In genomic region chr16:48973548-48973947, GRCm38 (mm10) we compare ENCODE assay signal across 11 mouse cellular contexts. TPM values are rescaled to one million over a fixed set of nuclear protein-coding genes. Genes with fewer than 3 reads are reported as not detected.
DNase-seq lines count a peak whose midpoint lies in the region; ATAC-seq and TF ChIP-seq lines count a peak whose summit lies in the region.
"Had no signal": no experiment of that assay in that cellular context is flagged by ENCODE, and none has a peak within 500 bp of the region (broad histone marks: within the 10 kb centered on the region; RNA-seq: fewer than 3 reads in every experiment).

No protein-coding gene starts in this region.

- no peaks in the 10 kb centered on the region for H3K9me3 ChIP-seq in E14TG2a.4 (ENCODE audit: low read length)
- H3K9me3 ChIP-seq in embryonic facial prominence, embryonic 14.5 days (ENCODE audit: control insufficient read depth, low read length) = no peaks in the 10 kb centered on the region
- no peaks in the 10 kb centered on the region for H3K9me3 ChIP-seq in kidney, embryonic 14.5 days (ENCODE audit: control insufficient read depth, low read length)
- H3K9me3 ChIP-seq: limb, embryonic 12.5 days; midbrain, embryonic 12.5 days had no signal

- no peaks in the 10 kb centered on the region for H3K27me3 ChIP-seq in E14TG2a.4 (ENCODE audit: insufficient read depth, low read length)
- H3K27me3 ChIP-seq in embryonic facial prominence, embryonic 14.5 days (replicated peaks; ENCODE audit: control insufficient read depth, insufficient read depth, low read length) = no peaks in the 10 kb centered on the region
- H3K27me3 ChIP-seq in kidney, embryonic 14.5 days (ENCODE audit: control insufficient read depth, insufficient read depth, low read length) = no peaks in the 10 kb centered on the region
- H3K27me3 ChIP-seq: limb, embryonic 12.5 days; midbrain, embryonic 12.5 days had no signal

- ATAC-seq in embryonic facial prominence, embryonic 14.5 days (ENCODE audit: low read depth) = no peak
- no peak for ATAC-seq in kidney, embryonic 14.5 days (ENCODE audit: low FRiP score, low TSS enrichment)
- ATAC-seq: forebrain, embryonic 16.5 days had no signal

- H3K4me3 ChIP-seq in layer of hippocampus, adult 2 months = no peak overlapping the region
- no peak overlapping the region for H3K4me3 ChIP-seq in E14TG2a.4 (replicated peaks; ENCODE audit: low read length)
- H3K4me3 ChIP-seq in embryonic facial prominence, embryonic 14.5 days (ENCODE audit: low read depth, low read length) = no peak overlapping the region
- no peak overlapping the region for H3K4me3 ChIP-seq in kidney, embryonic 14.5 days (ENCODE audit: low read length)
- H3K4me3 ChIP-seq: limb, embryonic 12.5 days; midbrain, embryonic 12.5 days had no signal

- H3K36me3 ChIP-seq in E14TG2a.4 (ENCODE audit: insufficient read depth, low read length) = peaks cover 17% of the 10 kb centered on the region; the same call in 1 of the 2 replicates
- H3K36me3 ChIP-seq in embryonic facial prominence, embryonic 14.5 days (ENCODE audit: control insufficient read depth, insufficient read depth, low read length) = peaks cover 33% of the 10 kb centered on the region
- H3K36me3 ChIP-seq in kidney, embryonic 14.5 days (ENCODE audit: control insufficient read depth, insufficient read depth, low read length) = peaks cover 22% of the 10 kb centered on the region; the same call in 1 of the 2 replicates

- no peak overlapping the region for H3K4me2 ChIP-seq in embryonic facial prominence, embryonic 14.5 days (ENCODE audit: low read depth, low read length)
- H3K4me2 ChIP-seq in kidney, embryonic 14.5 days (replicated peaks; ENCODE audit: low read depth, low read length) = no peak overlapping the region
- H3K4me2 ChIP-seq: limb, embryonic 12.5 days; midbrain, embryonic 12.5 days had no signal

- peak; percentile 68 for TF ChIP-seq CTCF in layer of hippocampus, adult 2 months (conservative IDR thresholded peaks at IDR 0.05)
- peak; percentile 37 for TF ChIP-seq CTCF in E14TG2a.4 (conservative IDR thresholded peaks at IDR 0.05; ENCODE audit: low read length)

- H3K4me1 ChIP-seq in E14TG2a.4 (replicated peaks; ENCODE audit: low read depth, low read length) = no peaks in the 10 kb centered on the region
- H3K4me1 ChIP-seq in embryonic facial prominence, embryonic 14.5 days (ENCODE audit: control insufficient read depth, insufficient read depth, low read length) = no peaks in the 10 kb centered on the region
- no peaks in the 10 kb centered on the region for H3K4me1 ChIP-seq in kidney, embryonic 14.5 days (ENCODE audit: control insufficient read depth, insufficient read depth, low read length)
- H3K4me1 ChIP-seq: limb, embryonic 12.5 days; midbrain, embryonic 12.5 days had no signal

- H3K9ac ChIP-seq in embryonic facial prominence, embryonic 14.5 days (ENCODE audit: low read depth, low read length) = no peak overlapping the region
- H3K9ac ChIP-seq in kidney, embryonic 14.5 days (ENCODE audit: low read depth, low read length) = no peak overlapping the region
- H3K9ac ChIP-seq: limb, embryonic 12.5 days; midbrain, embryonic 12.5 days had no signal

- 95% methylated on average over 1 of the region's 1 CpGs for WGBS in embryonic facial prominence, embryonic 14.5 days
- 97% methylated on average over 1 of the region's 1 CpGs for WGBS in kidney, embryonic 14.5 days

- no peak overlapping the region for H3K27ac ChIP-seq in layer of hippocampus, adult 2 months
- no peak overlapping the region for H3K27ac ChIP-seq in embryonic facial prominence, embryonic 14.5 days (replicated peaks; ENCODE audit: low read depth, low read length)
- no peak overlapping the region for H3K27ac ChIP-seq in kidney, embryonic 14.5 days (ENCODE audit: low read depth, low read length)
- H3K27ac ChIP-seq: limb, embryonic 12.5 days; midbrain, embryonic 12.5 days had no signal

- DNase-seq in layer of hippocampus, adult 2 months (ENCODE audit: low spot score in 2 of 2) = no peak
- no peak for DNase-seq in layer of hippocampus, postnatal 14 days (ENCODE audit: low spot score in 2 of 2)
- DNase-seq in B cell, adult 2 months = peak; percentile 19 to 21
- peak; percentile 16 for DNase-seq in embryonic facial prominence, embryonic 14.5 days (ENCODE audit: low spot score)
- no peak for DNase-seq in adrenal gland, postnatal 10 days
- DNase-seq in frontal cortex, postnatal 25 days (ENCODE audit: low spot score in 2 of 2) = no peak

RNA-seq across cellular contexts. Expression of gene Dzip3, which starts 20.4 kb away (rescaled TPM):
- 10 to 100 TPM; 83.7 to 84.5 TPM for total RNA-seq in layer of hippocampus, adult 2 months (2021)
- 10 to 100 TPM; 74.4 to 83.9 TPM for total RNA-seq in layer of hippocampus, postnatal 14 days (2021)
- polyA plus RNA-seq in embryonic facial prominence, embryonic 14.5 days (2014; fragmentation: Nextera tagmentation; extraction: Ambion mirVana) = 33.3 and 40.9 TPM in 2 replicates
- total RNA-seq in adrenal gland, postnatal 10 days (2021) = 10 to 100 TPM; 14.5 to 19.1 TPM
- polyA plus RNA-seq in kidney, embryonic 14.5 days (2014; fragmentation: Nextera tagmentation; extraction: Ambion mirVana) = 37.8 and 44.2 TPM in 2 replicates

RNA-seq across cellular contexts. Expression of gene Cip2a, which starts 20.4 kb away (rescaled TPM):
- total RNA-seq in layer of hippocampus, adult 2 months (2021) = 1 to 10 TPM; 2.1 to 2.6 TPM
- 1 to 10 TPM; 3.7 TPM for total RNA-seq in layer of hippocampus, postnatal 14 days (2021)
- polyA plus RNA-seq in embryonic facial prominence, embryonic 14.5 days (2014; fragmentation: Nextera tagmentation; extraction: Ambion mirVana) = 24.4 and 25.5 TPM in 2 replicates
- 1 to 10 TPM; 7.4 to 7.7 TPM for total RNA-seq in adrenal gland, postnatal 10 days (2021)
- polyA plus RNA-seq in kidney, embryonic 14.5 days (2014; fragmentation: Nextera tagmentation; extraction: Ambion mirVana) = 33.4 and 37.7 TPM in 2 replicates

Comparison
In these comparisons a context has a peak if more than half of its experiments do, and no peak if none do; other contexts are left out.
1. DNase-seq: peak in B cell, adult 2 months (2 of 2) and embryonic facial prominence, embryonic 14.5 days (single experiment); none in layer of hippocampus, adult 2 months (0 of 2), layer of hippocampus, postnatal 14 days (0 of 2), adrenal gland, postnatal 10 days (single experiment) and frontal cortex, postnatal 25 days (0 of 2).